ENCODE assay signal across 18 mouse cellular contexts in genomic region chr7:112482572-112482971, GRCm38 (mm10). TPM values are rescaled to one million over a fixed set of nuclear protein-coding genes. Genes with fewer than 3 reads are reported as not detected.
DNase-seq lines count a peak whose midpoint lies in the region; ATAC-seq and TF ChIP-seq lines count a peak whose summit lies in the region.
"Had no signal": no experiment of that assay in that cellular context is flagged by ENCODE, and none has a peak within 500 bp of the region (broad histone marks: within the 10 kb centered on the region; RNA-seq: fewer than 3 reads in every experiment).

No protein-coding gene starts in this region.

- ATAC-seq in hindbrain, embryonic 12.5 days (ENCODE audit: low FRiP score), result no peak
- ATAC-seq in hindbrain, postnatal 0 days, result no peak
- ATAC-seq in stomach, postnatal 0 days (ENCODE audit: low FRiP score, low TSS enrichment), result no peak
- ATAC-seq in kidney, embryonic 14.5 days (ENCODE audit: low FRiP score, low TSS enrichment), result no peak
- ATAC-seq: activated CD4-positive, CD25-positive, alpha-beta regulatory T cell, adult 4 months had no signal

- no peaks in the 10 kb centered on the region for H3K36me3 ChIP-seq in hindbrain, embryonic 12.5 days
- H3K36me3 ChIP-seq in hindbrain, postnatal 0 days (ENCODE audit: insufficient read depth, low read length), result no peaks in the 10 kb centered on the region
- no peaks in the 10 kb centered on the region for H3K36me3 ChIP-seq in stomach, postnatal 0 days (ENCODE audit: control insufficient read depth, insufficient read depth, low read length)
- no peaks in the 10 kb centered on the region for H3K36me3 ChIP-seq in kidney, embryonic 14.5 days (ENCODE audit: control insufficient read depth, insufficient read depth, low read length)
- H3K36me3 ChIP-seq: liver, embryonic 15.5 days; stomach, embryonic 15.5 days had no signal

- H3K4me2 ChIP-seq in hindbrain, embryonic 12.5 days (replicated peaks), result no peak overlapping the region
- H3K4me2 ChIP-seq in hindbrain, postnatal 0 days (ENCODE audit: low read depth, low read length), result no peak overlapping the region
- no peak overlapping the region for H3K4me2 ChIP-seq in stomach, postnatal 0 days (replicated peaks; ENCODE audit: low read depth)
- H3K4me2 ChIP-seq in kidney, embryonic 14.5 days (replicated peaks; ENCODE audit: low read depth, low read length), result no peak overlapping the region
- H3K4me2 ChIP-seq: liver, embryonic 15.5 days; midbrain, embryonic 11.5 days; stomach, embryonic 15.5 days had no signal

- DNase-seq in cerebellum, adult 11-12 months, result peak; percentile 69
- no peak for DNase-seq in cerebellum, postnatal 4 days (ENCODE audit: low spot score in 2 of 2)
- no peak for DNase-seq in hindbrain, postnatal 0 days (ENCODE audit: low spot score)
- DNase-seq in cerebellum, postnatal 36 days, result peak; percentile 48 to 49
- DNase-seq in stomach, postnatal 0 days (ENCODE audit: low spot score), result no peak
- DNase-seq in thymus, postnatal 4 days, result no peak
- DNase-seq: adrenal gland, postnatal 36 days; gastrocnemius, postnatal 36 days; kidney, adult 8-10 months; lung, postnatal 10 days had no signal

- 0 out of 2 replicates have a peak overlapping the region, but pooled peaks have one; percentile 0 for H3K27ac ChIP-seq in hindbrain, embryonic 12.5 days
- no peak overlapping the region for H3K27ac ChIP-seq in hindbrain, postnatal 0 days
- H3K27ac ChIP-seq in stomach, postnatal 0 days (replicated peaks), result peak overlapping the region; percentile 70; the same call in 1 of the 2 replicates
- H3K27ac ChIP-seq in kidney, embryonic 14.5 days (ENCODE audit: low read depth, low read length), result no peak overlapping the region
- H3K27ac ChIP-seq: liver, embryonic 15.5 days; stomach, embryonic 15.5 days had no signal

- no peak overlapping the region for H3K4me3 ChIP-seq in hindbrain, embryonic 12.5 days
- H3K4me3 ChIP-seq in hindbrain, postnatal 0 days (ENCODE audit: low read length), result no peak overlapping the region
- no peak overlapping the region for H3K4me3 ChIP-seq in stomach, postnatal 0 days (ENCODE audit: low read depth, low read length)
- H3K4me3 ChIP-seq in kidney, embryonic 14.5 days (ENCODE audit: low read length), result no peak overlapping the region
- H3K4me3 ChIP-seq: liver, embryonic 15.5 days; myocyte; stomach, embryonic 15.5 days had no signal

- peaks cover 32% of the 10 kb centered on the region for H3K4me1 ChIP-seq in hindbrain, embryonic 12.5 days
- H3K4me1 ChIP-seq in hindbrain, postnatal 0 days (ENCODE audit: insufficient read depth, low read length), result no peaks in the 10 kb centered on the region
- H3K4me1 ChIP-seq in stomach, postnatal 0 days (replicated peaks; ENCODE audit: control insufficient read depth, insufficient read depth), result peaks cover 4% of the 10 kb centered on the region; the same call in 1 of the 2 replicates
- H3K4me1 ChIP-seq in kidney, embryonic 14.5 days (ENCODE audit: control insufficient read depth, insufficient read depth, low read length), result peaks cover 26% of the 10 kb centered on the region
- H3K4me1 ChIP-seq: liver, embryonic 15.5 days had no signal

- no peak overlapping the region for H3K9ac ChIP-seq in hindbrain, embryonic 12.5 days
- no peak overlapping the region for H3K9ac ChIP-seq in hindbrain, postnatal 0 days (replicated peaks; ENCODE audit: low read length)
- no peak overlapping the region for H3K9ac ChIP-seq in stomach, postnatal 0 days (ENCODE audit: low read length)
- no peak overlapping the region for H3K9ac ChIP-seq in kidney, embryonic 14.5 days (ENCODE audit: low read depth, low read length)
- H3K9ac ChIP-seq: liver, embryonic 15.5 days; stomach, embryonic 15.5 days had no signal

- TF ChIP-seq EP300 in stomach, postnatal 0 days (optimal IDR thresholded peaks at IDR 0.05), result no peak

- no peaks in the 10 kb centered on the region for H3K27me3 ChIP-seq in hindbrain, embryonic 12.5 days
- H3K27me3 ChIP-seq in hindbrain, postnatal 0 days (ENCODE audit: insufficient read depth, low read length), result no peaks in the 10 kb centered on the region
- no peaks in the 10 kb centered on the region for H3K27me3 ChIP-seq in stomach, postnatal 0 days (ENCODE audit: control insufficient read depth, insufficient read depth, low read length)
- H3K27me3 ChIP-seq in kidney, embryonic 14.5 days (ENCODE audit: control insufficient read depth, insufficient read depth, low read length), result no peaks in the 10 kb centered on the region
- H3K27me3 ChIP-seq: liver, embryonic 15.5 days; stomach, embryonic 15.5 days had no signal

- no peak for TF ChIP-seq CTCF in hindbrain, postnatal 0 days (IDR thresholded peaks at IDR 0.05; ENCODE audit: low read depth)
- no peak for TF ChIP-seq CTCF in stomach, postnatal 0 days (IDR thresholded peaks at IDR 0.05; ENCODE audit: low read depth)

- WGBS in hindbrain, embryonic 12.5 days, result 90% methylated on average over 7 of the region's 7 CpGs
- WGBS in hindbrain, postnatal 0 days, result 87% methylated on average over 7 of the region's 7 CpGs
- 92% methylated on average over 7 of the region's 7 CpGs for whole genome bisulfite sequencing in stomach, postnatal 0 days
- WGBS in kidney, embryonic 14.5 days, result 84% methylated on average over 7 of the region's 7 CpGs

- no peaks in the 10 kb centered on the region for H3K9me3 ChIP-seq in hindbrain, embryonic 12.5 days (replicated peaks)
- no peaks in the 10 kb centered on the region for H3K9me3 ChIP-seq in hindbrain, postnatal 0 days (ENCODE audit: low read length)
- H3K9me3 ChIP-seq in stomach, postnatal 0 days (ENCODE audit: control insufficient read depth, low read length), result no peaks in the 10 kb centered on the region
- no peaks in the 10 kb centered on the region for H3K9me3 ChIP-seq in kidney, embryonic 14.5 days (ENCODE audit: control insufficient read depth, low read length)
- H3K9me3 ChIP-seq: liver, embryonic 15.5 days; stomach, embryonic 15.5 days had no signal

RNA-seq across cellular contexts. Expression of gene Parva, which starts 55.3 kb away (rescaled TPM):
- 66.2 and 74.8 TPM in 2 replicates for polyA plus RNA-seq in hindbrain, embryonic 12.5 days (2016; fragmentation: Nextera tagmentation; extraction: Ambion mirVana)
- total RNA-seq in hindbrain, postnatal 0 days (2014; rRNA removed), result 34.0 and 35.9 TPM in 2 replicates
- 26.3 and 28.8 TPM in 2 replicates for polyA plus RNA-seq in hindbrain, postnatal 0 days (2015; fragmentation: Nextera tagmentation; extraction: Ambion mirVana)
- polyA plus RNA-seq in stomach, postnatal 0 days (2015; fragmentation: Nextera tagmentation; extraction: Ambion mirVana), result 69.5 and 72.3 TPM in 2 replicates
- polyA plus RNA-seq in kidney, embryonic 14.5 days (2014; fragmentation: Nextera tagmentation; extraction: Ambion mirVana), result 53.4 and 92.8 TPM in 2 replicates
- total RNA-seq: neutrophil, adult 5-6 weeks had no signal
- polyA plus RNA-seq: activated CD4-positive, CD25-positive, alpha-beta regulatory T cell, adult 4 months had no signal

Comparison
In these comparisons a context has a peak if more than half of its experiments do, and no peak if none do; other contexts are left out.
1. DNase-seq: peak in cerebellum, adult 11-12 months (single experiment) and cerebellum, postnatal 36 days (2 of 2); none in cerebellum, postnatal 4 days (0 of 2), hindbrain, postnatal 0 days (single experiment), stomach, postnatal 0 days (single experiment) and thymus, postnatal 4 days (single experiment).
2. H3K27ac ChIP-seq: peak in hindbrain, embryonic 12.5 days (single experiment) and stomach, postnatal 0 days (single experiment); none in hindbrain, postnatal 0 days (single experiment) and kidney, embryonic 14.5 days (single experiment).